Mouse (Mus musculus) cerebellum, adult 11-12 months (tissue): Measurements from ENCODE around the gene Rdx.

Experiments
- DNase-seq: peaks from one replicate; pipeline ENCODE4 v3.0.0; 2022

Rdx gene

DNA sequence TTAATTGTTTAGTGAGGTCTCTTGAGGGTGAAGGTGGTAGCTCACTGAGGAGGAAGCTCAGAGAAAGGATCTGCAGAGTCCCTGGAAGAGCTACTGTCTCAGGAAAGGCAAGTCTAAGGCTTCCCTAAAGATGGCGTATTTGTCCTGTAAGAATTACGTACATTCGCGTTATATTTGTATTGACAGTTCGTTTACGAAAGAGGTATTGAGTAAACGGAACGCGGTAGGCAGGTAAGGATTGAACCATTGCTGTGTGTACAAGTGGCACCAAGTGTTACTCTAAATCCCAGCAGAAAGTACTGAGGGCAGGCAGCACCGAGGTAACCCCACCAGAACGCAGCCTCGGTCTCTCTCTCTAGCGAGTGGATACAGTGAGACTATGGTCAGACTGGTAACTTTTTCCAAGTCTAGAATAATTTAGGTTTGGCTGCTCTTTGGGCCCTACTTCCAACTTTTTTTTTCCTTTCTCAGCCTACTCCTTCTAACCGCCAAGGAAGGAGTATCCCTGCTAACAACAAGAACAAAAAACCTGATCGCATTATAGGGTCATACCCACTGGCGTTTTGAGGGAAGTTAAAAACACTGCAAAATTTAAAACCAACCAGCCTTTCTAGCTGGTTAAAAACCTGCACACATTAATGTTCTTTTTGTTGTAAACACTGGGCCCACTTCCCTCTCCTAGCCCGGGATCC lies at the start of gene Rdx:
TSS of gene Rdx (plus strand) at position 45 of the 692 bp plus-strand sequence.
- no peak for DNase-seq

- DNase-seq, result no peak
These were observed 43.5 kb upstream of the Rdx start for GRCm38 (mm10) chr9:52003501-52003900.

DNA sequence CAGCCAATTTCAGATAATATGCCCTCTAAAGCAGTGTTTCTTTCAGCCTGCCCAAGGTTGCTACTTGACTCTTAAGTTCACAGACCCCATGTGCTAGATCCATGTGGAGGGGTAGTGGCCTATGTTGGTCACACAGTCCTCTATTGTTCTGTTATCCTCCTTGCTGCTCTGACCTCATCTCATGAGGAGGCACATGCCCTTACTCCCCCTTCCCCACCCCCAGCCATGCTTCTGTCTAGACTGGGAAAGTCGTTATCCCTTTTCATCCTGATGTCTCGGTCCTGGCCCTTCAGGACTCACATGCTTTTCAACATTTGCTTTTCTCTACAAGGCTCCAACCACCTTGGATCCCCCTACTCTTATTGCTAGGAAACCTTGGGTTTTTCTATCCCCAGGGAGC lies 39.6 kb upstream of the Rdx start:
- no peak for DNase-seq

DNA sequence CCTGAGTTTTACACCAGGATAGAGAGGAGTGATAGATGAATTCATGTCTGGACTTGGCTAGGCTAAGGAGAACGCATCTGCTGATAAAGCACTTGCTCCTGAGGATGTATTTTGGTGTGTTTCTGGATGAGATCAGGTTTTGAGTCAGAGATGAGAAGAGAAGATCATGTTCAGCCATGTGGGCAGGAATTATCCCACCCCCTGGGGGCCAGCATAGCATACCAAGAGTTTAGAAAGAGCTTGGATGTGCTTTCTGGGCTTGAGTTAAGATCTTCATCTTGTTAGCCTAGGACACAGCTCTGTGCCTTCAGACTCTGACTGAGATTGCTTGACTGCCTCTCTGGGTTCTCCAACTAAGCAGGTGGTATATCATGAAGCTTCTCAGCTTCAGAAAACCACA lies 38.5 kb upstream of the Rdx start:
- DNase-seq, result no peak

GRCm38 (mm10) chr9:52012311-52012710 lies 34.7 kb upstream of the Rdx start:
- DNase-seq, result no peak

GRCm38 (mm10) chr9:52012781-52013436 lies 34.1 kb upstream of the Rdx start:
- no peak for DNase-seq

DNA sequence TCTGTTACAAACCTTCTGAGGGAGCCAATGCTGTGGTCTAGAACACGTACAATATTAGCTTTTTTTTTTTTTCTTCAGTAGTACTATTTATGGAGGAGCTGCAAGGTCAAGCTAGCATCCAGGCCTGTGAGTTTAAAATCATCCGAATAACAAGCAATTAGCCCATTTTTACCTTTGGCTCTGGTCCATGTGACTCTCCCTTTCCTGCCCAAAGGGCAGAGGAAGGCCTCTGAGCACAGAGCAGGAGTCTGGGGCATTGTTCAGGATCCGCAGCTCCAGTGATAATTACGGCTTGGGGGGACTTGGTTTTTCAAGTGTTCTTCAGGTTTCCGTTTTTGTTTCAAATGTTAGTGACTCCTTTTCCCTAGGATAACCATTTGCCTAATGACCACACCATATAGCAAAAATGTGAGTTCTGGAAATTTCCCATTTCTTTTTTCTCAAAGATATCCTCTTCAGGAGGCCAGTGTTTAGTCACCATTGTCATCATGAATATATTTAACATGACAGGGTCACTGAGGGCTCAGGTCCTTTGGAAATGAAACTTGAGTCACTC lies 33.0 kb upstream of the Rdx start:
- DNase-seq, result no peak

- DNase-seq, result no peak
These were observed 29.9 kb upstream of the Rdx start for GRCm38 (mm10) chr9:52017091-52017490.

GRCm38 (mm10) chr9:52017824-52018223 lies 29.1 kb upstream of the Rdx start:
- no peak for DNase-seq

- no peak for DNase-seq
These were observed 28.5 kb upstream of the Rdx start for GRCm38 (mm10) chr9:52018505-52018904.

GRCm38 (mm10) chr9:52027257-52028020 lies 19.5 kb upstream of the Rdx start:
- no peak for DNase-seq

DNA sequence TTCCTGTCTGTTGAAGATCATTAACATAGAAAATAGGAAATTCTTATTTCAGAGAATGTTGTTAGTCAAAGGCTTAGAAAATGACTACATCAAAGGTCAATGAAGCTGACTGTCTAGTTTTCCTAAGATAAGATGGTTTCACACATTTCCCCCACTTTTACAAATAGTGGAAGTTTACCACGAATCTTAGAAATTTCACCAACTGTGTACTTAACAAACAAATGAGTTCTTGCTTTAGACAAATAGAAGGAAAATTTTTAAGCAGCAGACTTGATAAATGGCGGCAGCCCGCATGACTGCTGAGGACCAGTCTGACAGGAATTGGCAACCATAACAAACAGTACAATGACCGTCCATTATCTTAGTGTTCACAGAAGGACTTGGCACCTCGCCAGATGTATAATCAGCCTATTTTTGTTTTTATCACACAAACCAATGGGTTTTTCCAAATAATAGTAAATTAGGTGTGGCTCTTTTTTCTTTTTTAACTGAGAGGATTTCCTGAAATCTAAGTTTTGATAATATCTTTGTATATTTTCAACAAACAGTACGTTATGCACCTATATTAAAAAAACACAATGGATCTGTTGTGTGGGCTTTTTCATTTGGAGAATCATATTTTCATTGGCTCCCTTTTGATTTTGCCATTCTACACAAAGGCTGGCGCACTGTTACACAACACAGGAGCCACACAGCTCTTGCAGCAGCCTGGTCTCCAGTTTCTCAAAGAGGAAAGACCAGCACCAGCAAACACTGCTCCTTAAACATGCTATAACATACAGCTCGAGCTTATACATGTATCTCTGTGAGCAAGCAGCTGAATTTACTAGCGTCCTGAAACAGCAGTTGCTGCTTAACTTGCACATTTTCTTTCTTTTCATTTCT lies 18.2 kb upstream of the Rdx start:
- DNase-seq, result no peak

DNA sequence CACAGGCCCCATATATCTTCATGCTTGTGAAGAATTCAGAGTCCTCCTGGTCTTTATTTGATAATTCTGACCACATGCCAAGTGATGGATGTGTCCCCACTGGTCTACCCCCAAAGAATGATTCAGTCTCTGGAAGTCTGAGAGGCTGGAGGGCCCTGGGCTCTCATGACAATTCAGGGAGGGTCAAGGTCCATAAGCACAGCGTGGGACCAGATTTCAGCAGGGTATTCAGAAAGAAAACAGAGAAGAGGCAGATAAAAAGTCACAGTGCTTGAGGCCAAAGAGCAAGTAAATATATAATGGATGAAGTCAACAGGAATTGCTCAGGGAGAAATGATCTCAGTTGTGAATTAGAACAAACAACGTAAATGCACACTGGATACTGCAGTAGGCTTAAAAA lies 15.5 kb upstream of the Rdx start:
- DNase-seq, result no peak

DNA sequence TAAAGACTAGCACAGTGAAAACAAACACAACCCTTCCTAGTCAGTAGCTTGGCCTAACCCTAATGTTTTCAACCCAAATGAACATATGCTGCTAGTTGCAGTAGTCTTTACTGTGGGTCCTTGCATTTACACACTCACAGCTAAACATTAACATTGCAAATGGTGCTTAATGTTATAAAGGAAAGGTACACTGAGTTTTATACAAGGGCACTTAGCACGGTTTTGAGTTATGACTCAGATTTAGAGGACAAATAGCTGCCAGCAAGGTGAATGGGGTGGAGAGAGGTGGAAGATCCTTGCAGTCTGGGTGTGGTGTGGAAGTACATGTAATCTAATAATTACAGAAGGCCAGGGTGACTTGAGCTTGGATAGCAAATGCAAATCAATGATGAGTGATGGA lies 9.5 kb upstream of the Rdx start:
- DNase-seq, result no peak

DNA sequence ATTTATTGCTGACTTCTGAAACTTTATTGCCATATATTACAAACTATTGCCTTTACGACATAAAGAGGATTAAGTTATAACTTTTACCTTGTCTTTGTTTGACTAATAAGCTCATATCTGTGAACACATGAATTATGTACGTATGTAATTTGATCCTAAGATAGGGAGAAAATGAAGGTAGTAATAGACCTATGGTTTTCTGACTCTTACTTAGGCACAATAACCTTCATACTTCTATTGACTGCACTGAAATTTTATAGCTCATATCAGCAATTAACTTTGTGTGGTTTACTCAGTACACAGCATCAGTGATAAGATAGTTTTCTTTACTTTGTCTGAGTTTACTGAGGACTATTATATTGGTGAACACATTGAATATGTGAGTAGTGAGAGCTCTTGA lies 5.3 kb upstream of the Rdx start:
- DNase-seq, result no peak

DNA sequence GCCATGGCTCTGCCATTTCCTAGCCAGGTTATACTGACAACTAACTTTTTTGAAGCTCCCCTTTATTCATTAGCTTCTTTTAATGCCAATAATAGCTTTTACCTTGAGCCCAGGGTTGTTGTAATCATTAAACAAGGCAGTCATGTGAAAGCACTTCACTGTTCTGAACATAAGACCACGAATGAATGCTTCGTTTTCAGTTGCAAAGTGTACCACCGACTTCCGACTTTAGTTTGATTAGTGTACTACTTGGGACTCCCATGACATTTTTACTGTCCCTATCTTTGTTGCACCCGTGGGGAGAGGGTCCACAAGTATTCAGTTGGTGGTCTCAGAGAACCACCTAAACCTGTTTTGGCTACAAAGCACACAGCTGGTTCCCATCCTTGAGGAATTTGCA lies 287 bp upstream of the Rdx start:
- no peak for DNase-seq

DNA sequence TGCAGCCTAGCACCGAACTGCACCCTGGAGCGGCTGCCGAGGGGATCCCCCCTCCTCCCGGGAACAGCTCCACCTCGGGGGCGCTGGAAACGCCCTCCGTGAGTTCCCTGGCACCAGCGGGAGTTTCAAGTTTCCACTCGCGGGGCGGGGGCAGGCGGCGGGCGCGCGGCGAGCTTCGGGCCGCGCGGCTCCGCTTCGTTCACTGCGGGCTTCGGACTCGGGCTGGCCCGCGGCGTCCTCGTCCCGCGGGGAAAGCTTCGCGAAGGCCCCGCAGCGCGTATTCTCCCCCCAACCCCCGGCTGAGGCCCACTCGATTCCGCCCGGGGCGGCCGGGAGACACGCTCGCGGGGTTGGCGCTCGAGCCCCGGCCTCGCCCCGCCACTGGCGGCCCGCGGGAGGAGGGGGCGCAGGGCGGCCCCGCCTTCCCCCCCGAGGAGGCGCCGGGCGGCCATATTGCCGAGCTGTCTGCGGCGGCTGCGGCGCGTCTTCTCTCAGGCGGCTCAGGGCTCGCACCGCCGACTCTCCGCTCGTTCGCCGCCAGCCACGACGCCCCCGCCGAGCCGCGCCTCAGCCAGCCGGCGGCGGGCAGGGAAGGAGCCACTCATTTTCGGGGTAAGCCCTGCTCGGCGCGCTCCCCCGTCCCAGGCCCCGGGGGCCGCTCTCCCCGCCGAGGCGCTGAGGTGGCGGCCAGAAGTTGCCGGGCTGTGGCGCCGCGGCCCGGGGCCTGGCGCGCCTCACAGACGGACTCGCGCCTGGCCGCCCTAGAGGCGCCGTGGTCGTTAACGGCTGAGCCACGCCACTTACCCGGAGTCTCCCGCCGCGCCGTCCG lies 1.1 kb downstream of the Rdx start:
- DNase-seq, result peak; percentile 71

GRCm38 (mm10) chr9:52048650-52049081 lies 1.7 kb downstream of the Rdx start:
- DNase-seq, result peak; percentile 43

GRCm38 (mm10) chr9:52049605-52050004 lies 2.6 kb downstream of the Rdx start:
- no peak for DNase-seq

DNA sequence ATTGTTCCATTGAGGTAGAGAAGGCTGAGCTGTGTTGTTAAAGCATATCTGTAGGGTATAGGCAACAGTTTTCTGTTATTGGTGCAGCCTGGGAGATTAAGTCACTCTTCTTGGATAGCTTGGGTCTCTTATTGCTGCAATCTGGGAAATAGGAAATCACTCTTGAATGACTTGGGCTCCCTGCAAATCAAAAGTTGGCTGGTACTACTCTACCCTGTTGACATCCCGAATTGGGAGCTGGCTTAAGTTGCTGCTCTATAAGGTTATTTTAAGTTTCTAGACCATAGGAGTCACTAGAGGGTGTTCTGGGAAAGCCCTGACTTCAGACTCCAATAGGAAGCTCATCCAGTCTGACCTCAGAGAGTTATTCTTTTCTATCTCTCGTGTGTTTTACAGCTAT lies 3.4 kb downstream of the Rdx start:
- no peak for DNase-seq

- no peak for DNase-seq
These were observed 5.2 kb downstream of the Rdx start for GRCm38 (mm10) chr9:52052221-52052620.

- no peak for DNase-seq
These were observed 8.3 kb downstream of the Rdx start for GRCm38 (mm10) chr9:52055313-52055712.
